Mouse (Mus musculus): ENCODE data around the gene Tnni3.

DNA sequence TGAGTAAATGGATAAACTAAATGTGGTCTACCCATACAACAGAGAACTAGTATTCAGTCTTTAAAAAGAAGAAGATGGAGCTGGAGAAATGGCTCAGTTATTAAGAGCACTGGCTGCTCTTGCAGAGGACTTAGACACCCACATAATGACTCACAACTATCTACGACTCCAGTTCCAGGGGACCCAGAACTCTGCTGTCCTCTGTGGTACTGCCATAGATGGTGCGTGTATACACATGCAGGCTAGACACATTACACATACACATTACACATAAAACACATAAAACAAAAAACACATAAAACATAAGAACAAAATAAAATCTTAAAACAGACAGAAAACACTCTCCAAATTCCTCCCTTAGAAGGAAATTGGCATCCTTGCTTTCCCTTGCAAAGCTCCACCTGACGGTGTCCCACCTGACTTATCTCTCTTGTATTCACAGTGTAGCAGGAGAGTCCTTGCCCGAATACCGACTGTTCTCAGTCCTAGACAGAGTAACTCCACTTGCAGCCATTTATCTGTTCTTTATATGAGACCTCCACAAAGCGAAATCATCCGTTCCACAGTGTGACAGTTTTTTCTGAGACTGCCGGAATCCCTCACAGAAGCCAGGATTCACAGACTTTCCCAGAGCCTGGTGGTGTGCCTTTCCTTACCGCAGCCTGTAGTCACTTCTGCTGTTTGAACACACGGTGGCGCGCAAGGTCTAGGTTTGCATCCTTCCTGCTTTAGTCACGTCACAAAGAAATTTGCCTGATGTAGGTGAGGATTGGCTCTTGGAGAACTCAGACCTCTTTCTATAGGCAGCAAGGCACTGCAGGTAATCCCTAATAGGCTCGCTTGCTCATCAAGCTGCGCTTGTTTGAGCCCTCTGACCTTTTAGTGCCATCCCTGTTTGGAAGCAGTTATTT is 32.5 kb upstream of the Tnni3 start:
- TF ChIP-seq POLR2A (IDR thresholded peaks at IDR 0.05; ENCODE audit: control insufficient read depth, low read depth, low read length): no peak
- TF ChIP-seq CTCF (IDR thresholded peaks at IDR 0.05; ENCODE audit: control insufficient read depth, insufficient read depth, insufficient replicate concordance, low read depth, low read length): peak; percentile 74; the same call in 1 of the 2 replicates
